Mouse (Mus musculus): ENCODE measurements around the gene Tekt3. TPM values are rescaled to one million over a fixed set of nuclear protein-coding genes. Genes with fewer than 3 reads are reported as not detected.

The Tekt3 gene
- polyA plus RNA-seq, 1 experiment = not detected

- Histone ChIP-seq H3K4me2 (ENCODE audit: low read depth) (no peak overlapping the region), H3K79me2 (ENCODE audit: control insufficient read depth, insufficient read depth) (no peaks in the 10 kb centered on the region), H3K36me3 (ENCODE audit: control insufficient read depth, insufficient read depth) (no peaks in the 10 kb centered on the region), H3K4me3 (no peak overlapping the region), H3K27me3 (ENCODE audit: control insufficient read depth, insufficient read depth, insufficient read length) (no peaks in the 10 kb centered on the region), H3ac (ENCODE audit: control insufficient read depth, insufficient read length) (no peak overlapping the region)
- TF ChIP-seq MAX (IDR thresholded peaks at IDR 0.05; ENCODE audit: low read depth) (no peak), POLR2AphosphoS2 (IDR thresholded peaks at IDR 0.05; ENCODE audit: insufficient read length, low read depth) (no peak), MYOD1 (IDR thresholded peaks at IDR 0.05; ENCODE audit: control insufficient read depth in 1 of 3, insufficient read length in 2 of 3, low read depth in 2 of 3) (no peak), CEBPB (IDR thresholded peaks at IDR 0.05; ENCODE audit: insufficient read depth, poor library complexity, severe bottlenecking) (no peak), MYOG (IDR thresholded peaks at IDR 0.05; ENCODE audit: control insufficient read depth in 1 of 3, insufficient read depth in 1 of 3, insufficient read length in 2 of 3, low read depth in 2 of 3) (no peak), POLR2A (IDR thresholded peaks at IDR 0.05; ENCODE audit: insufficient read length, low read depth) (no peak), USF1 (IDR thresholded peaks at IDR 0.05; ENCODE audit: low read depth) (no peak), SRF (IDR thresholded peaks at IDR 0.05; ENCODE audit: control insufficient read depth, insufficient read length, low read depth) (no peak), TCF12 (IDR thresholded peaks at IDR 0.05; ENCODE audit: insufficient read depth, poor library complexity, severe bottlenecking) (no peak), REST (IDR thresholded peaks at IDR 0.05; ENCODE audit: insufficient read depth, insufficient read length) (no peak), E2F4 (IDR thresholded peaks at IDR 0.05; ENCODE audit: insufficient read depth) (no peak), TCF3 (IDR thresholded peaks at IDR 0.05; ENCODE audit: insufficient read length, low read depth) (no peak)
These were observed 23.1 kb downstream of the Tekt3 start for GRCm38 (mm10) chr11:63084536-63084935.

DNA sequence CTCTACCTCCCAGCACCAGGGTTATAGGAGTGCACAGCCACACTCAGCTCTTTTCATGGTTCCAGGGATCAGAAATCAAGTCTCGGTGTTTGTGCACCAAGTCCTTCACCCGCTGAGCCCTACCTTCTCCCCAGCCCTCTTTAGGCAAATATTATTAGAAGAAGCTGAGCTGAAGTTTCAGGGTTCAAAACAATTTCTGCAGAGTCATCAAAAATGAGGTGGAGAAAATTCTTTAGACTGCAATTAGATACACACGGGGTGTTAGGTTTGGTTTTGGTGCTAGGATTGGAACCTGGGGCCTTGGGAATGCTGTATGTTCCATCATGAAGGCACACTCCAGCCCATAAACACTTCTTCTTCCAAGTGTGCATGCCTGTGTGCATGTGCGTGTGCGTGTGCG lies 27.2 kb downstream of the Tekt3 start:
- H3K79me2 ChIP-seq (ENCODE audit: control insufficient read depth, insufficient read depth) = no peaks in the 10 kb centered on the region
- H3K27me3 ChIP-seq (ENCODE audit: control insufficient read depth, insufficient read depth, insufficient read length) = no peaks in the 10 kb centered on the region
- no peak for TF ChIP-seq MYOG (IDR thresholded peaks at IDR 0.05; ENCODE audit: control insufficient read depth in 1 of 3, insufficient read depth in 1 of 3, insufficient read length in 2 of 3, low read depth in 2 of 3)
- TF ChIP-seq MAX (IDR thresholded peaks at IDR 0.05; ENCODE audit: low read depth) = no peak
- TF ChIP-seq SRF (IDR thresholded peaks at IDR 0.05; ENCODE audit: control insufficient read depth, insufficient read length, low read depth) = no peak
- TF ChIP-seq POLR2AphosphoS2 (IDR thresholded peaks at IDR 0.05; ENCODE audit: insufficient read length, low read depth) = no peak
- TF ChIP-seq MYOD1 (IDR thresholded peaks at IDR 0.05; ENCODE audit: control insufficient read depth in 1 of 3, insufficient read length in 2 of 3, low read depth in 2 of 3) = no peak
- no peak for TF ChIP-seq POLR2A (IDR thresholded peaks at IDR 0.05; ENCODE audit: insufficient read length, low read depth)
- no peak for TF ChIP-seq REST (IDR thresholded peaks at IDR 0.05; ENCODE audit: insufficient read depth, insufficient read length)
- no peak for TF ChIP-seq CEBPB (IDR thresholded peaks at IDR 0.05; ENCODE audit: insufficient read depth, poor library complexity, severe bottlenecking)
- TF ChIP-seq TCF3 (IDR thresholded peaks at IDR 0.05; ENCODE audit: insufficient read length, low read depth) = no peak
- no peak for TF ChIP-seq E2F4 (IDR thresholded peaks at IDR 0.05; ENCODE audit: insufficient read depth)
- H3K4me2 ChIP-seq (ENCODE audit: low read depth) = no peak overlapping the region
- H3K36me3 ChIP-seq (ENCODE audit: control insufficient read depth, insufficient read depth) = no peaks in the 10 kb centered on the region
- no peak overlapping the region for H3K4me3 ChIP-seq
- no peak overlapping the region for H3ac ChIP-seq (ENCODE audit: control insufficient read depth, insufficient read length)

GRCm38 (mm10) chr11:63090210-63090609 lies 28.8 kb downstream of the Tekt3 start:
- Histone ChIP-seq H3ac (ENCODE audit: control insufficient read depth, insufficient read length) (no peak overlapping the region), H3K4me2 (ENCODE audit: low read depth) (no peak overlapping the region), H3K36me3 (ENCODE audit: control insufficient read depth, insufficient read depth) (no peaks in the 10 kb centered on the region), H3K4me3 (no peak overlapping the region), H3K79me2 (ENCODE audit: control insufficient read depth, insufficient read depth) (no peaks in the 10 kb centered on the region), H3K27me3 (ENCODE audit: control insufficient read depth, insufficient read depth, insufficient read length) (no peaks in the 10 kb centered on the region)
- TF ChIP-seq MYOG (IDR thresholded peaks at IDR 0.05; ENCODE audit: control insufficient read depth in 1 of 3, insufficient read depth in 1 of 3, insufficient read length in 2 of 3, low read depth in 2 of 3) (no peak), POLR2AphosphoS2 (IDR thresholded peaks at IDR 0.05; ENCODE audit: insufficient read length, low read depth) (no peak), TCF3 (IDR thresholded peaks at IDR 0.05; ENCODE audit: insufficient read length, low read depth) (no peak), MAX (IDR thresholded peaks at IDR 0.05; ENCODE audit: low read depth) (no peak), REST (IDR thresholded peaks at IDR 0.05; ENCODE audit: insufficient read depth, insufficient read length) (no peak), POLR2A (IDR thresholded peaks at IDR 0.05; ENCODE audit: insufficient read length, low read depth) (no peak), USF1 (IDR thresholded peaks at IDR 0.05; ENCODE audit: low read depth) (no peak), TCF12 (IDR thresholded peaks at IDR 0.05; ENCODE audit: insufficient read depth, poor library complexity, severe bottlenecking) (no peak), CEBPB (IDR thresholded peaks at IDR 0.05; ENCODE audit: insufficient read depth, poor library complexity, severe bottlenecking) (no peak), E2F4 (IDR thresholded peaks at IDR 0.05; ENCODE audit: insufficient read depth) (no peak)

GRCm38 (mm10) chr11:63090986-63091385 lies 29.5 kb downstream of the Tekt3 start:
- H3K79me2 ChIP-seq (ENCODE audit: control insufficient read depth, insufficient read depth) = no peaks in the 10 kb centered on the region
- H3ac ChIP-seq (ENCODE audit: control insufficient read depth, insufficient read length) = no peak overlapping the region
- H3K4me3 ChIP-seq = no peak overlapping the region
- TF ChIP-seq TCF12 (IDR thresholded peaks at IDR 0.05; ENCODE audit: insufficient read depth, poor library complexity, severe bottlenecking) = no peak
- no peak for TF ChIP-seq USF1 (IDR thresholded peaks at IDR 0.05; ENCODE audit: low read depth)
- TF ChIP-seq CEBPB (IDR thresholded peaks at IDR 0.05; ENCODE audit: insufficient read depth, poor library complexity, severe bottlenecking) = no peak
- no peak for TF ChIP-seq E2F4 (IDR thresholded peaks at IDR 0.05; ENCODE audit: insufficient read depth)
- TF ChIP-seq POLR2A (IDR thresholded peaks at IDR 0.05; ENCODE audit: insufficient read length, low read depth) = no peak
- no peak for TF ChIP-seq REST (IDR thresholded peaks at IDR 0.05; ENCODE audit: insufficient read depth, insufficient read length)
- TF ChIP-seq MYOG (IDR thresholded peaks at IDR 0.05; ENCODE audit: control insufficient read depth in 1 of 3, insufficient read depth in 1 of 3, insufficient read length in 2 of 3, low read depth in 2 of 3) = no peak
- TF ChIP-seq POLR2AphosphoS2 (IDR thresholded peaks at IDR 0.05; ENCODE audit: insufficient read length, low read depth) = no peak
- no peak for TF ChIP-seq MAX (IDR thresholded peaks at IDR 0.05; ENCODE audit: low read depth)
- no peak for TF ChIP-seq MYOD1 (IDR thresholded peaks at IDR 0.05; ENCODE audit: control insufficient read depth in 1 of 3, insufficient read length in 2 of 3, low read depth in 2 of 3)
- TF ChIP-seq SRF (IDR thresholded peaks at IDR 0.05; ENCODE audit: control insufficient read depth, insufficient read length, low read depth) = no peak
- TF ChIP-seq TCF3 (IDR thresholded peaks at IDR 0.05; ENCODE audit: insufficient read length, low read depth) = no peak
- no peaks in the 10 kb centered on the region for H3K36me3 ChIP-seq (ENCODE audit: control insufficient read depth, insufficient read depth)
- no peak overlapping the region for H3K4me2 ChIP-seq (ENCODE audit: low read depth)
- H3K27me3 ChIP-seq (ENCODE audit: control insufficient read depth, insufficient read depth, insufficient read length) = no peaks in the 10 kb centered on the region
